Mouse (Mus musculus) hindbrain, embryonic 13.5 days (tissue): ENCODE results near the gene Zfp423. TPM values are rescaled to one million over a fixed set of nuclear protein-coding genes. Genes with fewer than 3 reads are reported as not detected.
A peak's percentile ranks its signal among the peaks of the same experiment; 100 is the strongest.

Experiments
- ATAC-seq: fragments of 200-750 bp; cut with Nextera tagmentation; 2 replicates; pipeline ENCODE4 v1.8.0; 2017; ENCODE audit warnings: moderate TSS enrichment; ENCODE audit not compliant: low FRiP score
- H3K27ac ChIP-seq: fragments of 300-500 bp; sonication (generic); 2 replicates; pipeline ENCODE4 v1.5.1; 2015; ENCODE audit warnings: inconsistent platforms, mild to moderate bottlenecking, moderate library complexity
- H3K27me3 ChIP-seq: fragments of 300-500 bp; sonication (generic); 2 replicates; pipeline ENCODE4 v1.6.1; 2015; ENCODE audit warnings: mild to moderate bottlenecking, inconsistent platforms
- H3K36me3 ChIP-seq: fragments of 300-500 bp; sonication (generic); 2 replicates; pipeline ENCODE4 v1.6.1; 2015; ENCODE audit warnings: mild to moderate bottlenecking, inconsistent platforms
- H3K4me1 ChIP-seq: fragments of 300-500 bp; sonication (generic); replicated peaks from 2 replicates; pipeline ENCODE4 v1.6.1; 2015; ENCODE audit warnings: inconsistent platforms
- H3K4me2 ChIP-seq: fragments of 300-500 bp; sonication (generic); 2 replicates; pipeline ENCODE4 v1.6.1; 2015; ENCODE audit warnings: inconsistent platforms, mild to moderate bottlenecking, moderate library complexity
- H3K4me3 ChIP-seq: fragments of 300-500 bp; sonication (generic); 2 replicates; pipeline ENCODE4 v1.5.1; 2015; ENCODE audit warnings: mild to moderate bottlenecking, inconsistent platforms
- H3K9ac ChIP-seq: fragments of 300-500 bp; sonication (generic); 2 replicates; pipeline ENCODE4 v1.6.1; 2015; ENCODE audit warnings: mild to moderate bottlenecking, inconsistent platforms
- H3K9me3 ChIP-seq: fragments of 300-500 bp; sonication (generic); 2 replicates; pipeline ENCODE4 v1.6.1; 2016; ENCODE audit warnings: inconsistent platforms
- WGBS: fragments of 180-500 bp; shearing (Covaris S2); methylation state at CpG from one replicate; pipeline ENCODE4 v1.1.7; 2015; 5-methylcytosine and 5-hydroxymethylcytosine counted together
- polyA plus RNA-seq: library from polyadenylated mRNA; unstranded; fragments of >200 nt; fragmentation: Nextera tagmentation; extraction: Ambion mirVana; gene quantifications from 2 replicates; pipeline ENCODE4 v1.2.1, GENCODE M21; 2015

Zfp423 gene
- polyA plus RNA-seq, 1 experiment from 2014 or later: 39.6 TPM

- peak; percentile 2; the same call in 1 of the 2 replicates for ATAC-seq
Measured at GRCm38 (mm10) chr8:87961680-87962513, 2.5 kb upstream of the Zfp423 start.

GRCm38 (mm10) chr8:87961108-87961507 is 1.7 kb upstream of the Zfp423 start:
- Histone ChIP-seq H3K9me3 (no peaks in the 10 kb centered on the region), H3K27me3 (peaks cover 21% of the 10 kb centered on the region), H3K4me1 (peaks cover 58% of the 10 kb centered on the region), H3K9ac (peak overlapping the region; percentile 98; the same call in 1 of the 2 replicates), H3K4me2 (peak overlapping the region; percentile 97), H3K4me3 (peak overlapping the region; percentile 95), H3K36me3 (no peaks in the 10 kb centered on the region), H3K27ac (peak overlapping the region; percentile 99)
- no peak for ATAC-seq
- WGBS: under 1% methylated on average over 20 of the region's 20 CpGs

More at GRCm38 (mm10) chr8:87961680-87962513, 2.5 kb upstream of the Zfp423 start:
- Histone ChIP-seq H3K36me3 (no peaks in the 10 kb centered on the region), H3K4me1 (peaks cover 50% of the 10 kb centered on the region), H3K27me3 (peaks cover 21% of the 10 kb centered on the region), H3K4me3 (peak overlapping the region; percentile 95), H3K9me3 (no peaks in the 10 kb centered on the region), H3K4me2 (peak overlapping the region; percentile 97), H3K27ac (peak overlapping the region; percentile 64), H3K9ac (peak overlapping the region; percentile 65)
- WGBS: under 1% methylated on average over 50 of the region's 50 CpGs

GRCm38 (mm10) chr8:87960061-87960749 is 810 bp upstream of the Zfp423 start:
- Histone ChIP-seq H3K9me3 (no peaks in the 10 kb centered on the region), H3K27me3 (peaks cover 21% of the 10 kb centered on the region), H3K27ac (peak overlapping the region; percentile 99), H3K36me3 (no peaks in the 10 kb centered on the region), H3K4me1 (peaks cover 65% of the 10 kb centered on the region), H3K4me2 (peak overlapping the region; percentile 97), H3K4me3 (peak overlapping the region; percentile 95), H3K9ac (peak overlapping the region; percentile 98)
- peak; percentile 83 for ATAC-seq
- WGBS: 0% methylated on average over 69 of the region's 76 CpGs

GRCm38 (mm10) chr8:87958451-87959319 is 710 bp downstream of the Zfp423 start:
- peak overlapping the region; percentile 99 for H3K27ac ChIP-seq
- peaks cover 72% of the 10 kb centered on the region for H3K4me1 ChIP-seq
- H3K9ac ChIP-seq: peak overlapping the region; percentile 98
- H3K36me3 ChIP-seq: no peaks in the 10 kb centered on the region
- H3K27me3 ChIP-seq: peaks cover 21% of the 10 kb centered on the region
- no peaks in the 10 kb centered on the region for H3K9me3 ChIP-seq
- peak; percentile 26 for ATAC-seq
- peak overlapping the region; percentile 95 for H3K4me3 ChIP-seq
- peak overlapping the region; percentile 97 for H3K4me2 ChIP-seq
- under 1% methylated on average over 80 of the region's 115 CpGs for WGBS

GRCm38 (mm10) chr8:87957871-87958450 is 1.4 kb downstream of the Zfp423 start:
- Histone ChIP-seq H3K4me3 (peak overlapping the region; percentile 95), H3K9me3 (no peaks in the 10 kb centered on the region), H3K27ac (peak overlapping the region; percentile 99), H3K4me1 (peaks cover 78% of the 10 kb centered on the region), H3K9ac (peak overlapping the region; percentile 98), H3K36me3 (no peaks in the 10 kb centered on the region), H3K27me3 (peaks cover 18% of the 10 kb centered on the region), H3K4me2 (peak overlapping the region; percentile 97)
- WGBS: under 1% methylated on average over 20 of the region's 20 CpGs
- peak; percentile 2; the same call in 1 of the 2 replicates for ATAC-seq

- Histone ChIP-seq H3K4me2 (peak overlapping the region; percentile 97), H3K27ac (no peak overlapping the region), H3K36me3 (no peaks in the 10 kb centered on the region), H3K4me1 (peaks cover 71% of the 10 kb centered on the region), H3K4me3 (no peak overlapping the region), H3K27me3 (peaks cover 2% of the 10 kb centered on the region; the same call in 1 of the 2 replicates), H3K9ac (peak overlapping the region; percentile 98; the same call in 1 of the 2 replicates), H3K9me3 (no peaks in the 10 kb centered on the region)
- 50% methylated on average over 5 of the region's 5 CpGs for WGBS
- no peak for ATAC-seq
Measured at GRCm38 (mm10) chr8:87956001-87956400, 3.4 kb downstream of the Zfp423 start.

GRCm38 (mm10) chr8:87953473-87953872 is 5.9 kb downstream of the Zfp423 start:
- no peak overlapping the region for H3K4me3 ChIP-seq
- peak overlapping the region; percentile 97 for H3K4me2 ChIP-seq
- 6% methylated on average over 5 of the region's 5 CpGs for WGBS

GRCm38 (mm10) chr8:87952298-87952697 is 7.1 kb downstream of the Zfp423 start:
- Histone ChIP-seq H3K9me3 (no peaks in the 10 kb centered on the region), H3K4me1 (peaks cover 87% of the 10 kb centered on the region), H3K9ac (peak overlapping the region; percentile 20; the same call in 1 of the 2 replicates), H3K27ac (peak overlapping the region; percentile 42; the same call in 1 of the 2 replicates), H3K27me3 (no peaks in the 10 kb centered on the region), H3K4me3 (no peak overlapping the region), H3K4me2 (no peak overlapping the region), H3K36me3 (no peaks in the 10 kb centered on the region)
- no peak for ATAC-seq
- WGBS: 51% methylated on average over 6 of the region's 6 CpGs

More at GRCm38 (mm10) chr8:87953473-87953872, 5.9 kb downstream of the Zfp423 start:
- H3K27ac ChIP-seq: peak overlapping the region; percentile 76
- no peaks in the 10 kb centered on the region for H3K36me3 ChIP-seq
- H3K9ac ChIP-seq: no peak overlapping the region; the same call in 1 of the 2 replicates
- no peak for ATAC-seq
- H3K4me1 ChIP-seq: peaks cover 87% of the 10 kb centered on the region
- no peaks in the 10 kb centered on the region for H3K27me3 ChIP-seq
- no peaks in the 10 kb centered on the region for H3K9me3 ChIP-seq

GRCm38 (mm10) chr8:87944225-87944934 is 15.0 kb downstream of the Zfp423 start:
- Histone ChIP-seq H3K36me3 (0 out of 2 replicates have a peak, but pooled peaks cover 3% of the 10 kb centered on the region), H3K27ac (peak overlapping the region; percentile 44; the same call in 1 of the 2 replicates), H3K4me1 (peaks cover 77% of the 10 kb centered on the region), H3K9ac (peak overlapping the region; percentile 77), H3K4me2 (peak overlapping the region; percentile 71), H3K4me3 (peak overlapping the region; percentile 43; the same call in 1 of the 2 replicates), H3K9me3 (no peaks in the 10 kb centered on the region), H3K27me3 (no peaks in the 10 kb centered on the region)
- no peak; the same call in 1 of the 2 replicates for ATAC-seq
- WGBS: 21% methylated on average over 5 of the region's 5 CpGs

GRCm38 (mm10) chr8:87943651-87944091 is 15.7 kb downstream of the Zfp423 start:
- Histone ChIP-seq H3K4me2 (peak overlapping the region; percentile 71), H3K27me3 (no peaks in the 10 kb centered on the region), H3K36me3 (0 out of 2 replicates have a peak, but pooled peaks cover 3% of the 10 kb centered on the region), H3K4me1 (peaks cover 77% of the 10 kb centered on the region), H3K4me3 (peak overlapping the region; percentile 43), H3K27ac (peak overlapping the region; percentile 44), H3K9ac (peak overlapping the region; percentile 77), H3K9me3 (no peaks in the 10 kb centered on the region)
- 4% methylated on average over 41 of the region's 42 CpGs for WGBS
- ATAC-seq: peak; percentile 40
